Mouse (Mus musculus) left cerebral cortex, adult 2 months (tissue): ENCODE measurements at regions not wholly inside any gene's neighbourhood (a gene's known extent, or its start where the extent isn't known, plus 50 kb on each side); places are given as distances from the start of the nearest gene placed in this dataset.

Experiments used
- DNase-seq, 2 experiments: peaks; one replicate each; pipeline ENCODE4 v3.0.0; 2021 to 2022; ENCODE audit warnings: low spot score in 2 of 2, mixed read lengths in 1 of 2; ENCODE audit errors: extremely low spot score in 1 of 2
- H3K27ac ChIP-seq: fragments of 200-600 bp; 2 replicates; pipeline ENCODE4 v1.8.1; 2022
- H3K4me3 ChIP-seq: fragments of 200-600 bp; 2 replicates; pipeline ENCODE4 v1.8.1; 2022
- CTCF ChIP-seq: fragments of 200-600 bp; IDR thresholded peaks from 2 replicates; pipeline ENCODE4 v1.8.1; 2022; ENCODE audit warnings: antibody characterized with exemption, mild to moderate bottlenecking, moderate library complexity
- intact Hi-C: fragments of 180-260 bp; cut with DNase I; formaldehyde crosslinking; loops from one replicate; pipeline ENCODE4 v1.15.1; 2025

GRCm38 (mm10) chr13:39347761-39348160, 387.1 kb upstream of the Slc35b3 start:
- no peak for TF ChIP-seq CTCF
- Histone ChIP-seq H3K4me3 (no peak overlapping the region), H3K27ac (no peak overlapping the region)
- peak in 1 of 2 experiments; percentile 10 for DNase-seq
- intact Hi-C loops: no loop called here

GRCm38 (mm10) chr13:39334874-39335273, 374.2 kb upstream of the Slc35b3 start:
- Histone ChIP-seq H3K27ac (no peak overlapping the region), H3K4me3 (no peak overlapping the region)
- TF ChIP-seq CTCF: no peak
- intact Hi-C loops: no loop called here
- DNase-seq: no peak

- H3K4me3 ChIP-seq: no peak overlapping the region
- H3K27ac ChIP-seq: no peak overlapping the region
- TF ChIP-seq CTCF: no peak
- no peak for DNase-seq
- intact Hi-C loops: no loop called here
Observed at GRCm38 (mm10) chr13:39329794-39330193, 369.1 kb upstream of the Slc35b3 start.

GRCm38 (mm10) chr13:39326176-39326575, 365.5 kb upstream of the Slc35b3 start:
- intact Hi-C loops: no loop called here
- H3K27ac ChIP-seq: no peak overlapping the region
- no peak for DNase-seq
- TF ChIP-seq CTCF: no peak
- no peak overlapping the region for H3K4me3 ChIP-seq

GRCm38 (mm10) chr13:39321111-39321510, 360.4 kb upstream of the Slc35b3 start:
- DNase-seq: no peak
- no peak overlapping the region for H3K4me3 ChIP-seq
- intact Hi-C loops: no loop called here
- no peak for TF ChIP-seq CTCF
- no peak overlapping the region for H3K27ac ChIP-seq

GRCm38 (mm10) chr13:39309758-39310157, 349.1 kb upstream of the Slc35b3 start:
- no peak overlapping the region for H3K27ac ChIP-seq
- no peak for TF ChIP-seq CTCF
- no peak overlapping the region for H3K4me3 ChIP-seq
- no peak for DNase-seq
- intact Hi-C loops: no loop called here

GRCm38 (mm10) chr13:39307845-39308244, 347.2 kb upstream of the Slc35b3 start:
- no peak for DNase-seq
- H3K4me3 ChIP-seq: no peak overlapping the region
- no peak for TF ChIP-seq CTCF
- intact Hi-C loops: no loop called here
- H3K27ac ChIP-seq: no peak overlapping the region

- DNase-seq: no peak
- Histone ChIP-seq H3K27ac (no peak overlapping the region), H3K4me3 (no peak overlapping the region)
- TF ChIP-seq CTCF: no peak
- intact Hi-C loops: no loop called here
Observed at GRCm38 (mm10) chr13:39306851-39307250, 346.2 kb upstream of the Slc35b3 start.

- no peak overlapping the region for H3K4me3 ChIP-seq
- H3K27ac ChIP-seq: no peak overlapping the region
- TF ChIP-seq CTCF: no peak
- no peak for DNase-seq
- intact Hi-C loops: no loop called here
Observed at GRCm38 (mm10) chr13:39297129-39297528, 336.5 kb upstream of the Slc35b3 start.

GRCm38 (mm10) chr13:39290216-39290960, 329.7 kb upstream of the Slc35b3 start:
- no peak for TF ChIP-seq CTCF
- DNase-seq: no peak
- intact Hi-C loops: no loop called here
- Histone ChIP-seq H3K27ac (no peak overlapping the region), H3K4me3 (no peak overlapping the region)

GRCm38 (mm10) chr13:39282272-39282671, 321.6 kb upstream of the Slc35b3 start:
- intact Hi-C loops: no loop called here
- no peak for TF ChIP-seq CTCF
- Histone ChIP-seq H3K27ac (no peak overlapping the region), H3K4me3 (no peak overlapping the region)
- no peak for DNase-seq

GRCm38 (mm10) chr13:39278101-39278500, 317.4 kb upstream of the Slc35b3 start:
- intact Hi-C loops: no loop called here
- Histone ChIP-seq H3K4me3 (no peak overlapping the region), H3K27ac (no peak overlapping the region)
- no peak for TF ChIP-seq CTCF
- DNase-seq: no peak

- TF ChIP-seq CTCF: no peak
- Histone ChIP-seq H3K4me3 (no peak overlapping the region), H3K27ac (no peak overlapping the region)
- intact Hi-C loops: no loop called here
- DNase-seq: no peak
Observed at GRCm38 (mm10) chr13:39266024-39266423, 305.3 kb upstream of the Slc35b3 start.
